Mouse (Mus musculus) induced T-regulatory cell, adult 2 months (primary cell): ENCODE measurements around the gene Ltb4r2.

ENCODE experiments used
- DNase-seq: peaks from one replicate; pipeline ENCODE4 v3.0.0-alpha.2; 2012; ENCODE audit warnings: low read depth

The Ltb4r2 gene

DNA sequence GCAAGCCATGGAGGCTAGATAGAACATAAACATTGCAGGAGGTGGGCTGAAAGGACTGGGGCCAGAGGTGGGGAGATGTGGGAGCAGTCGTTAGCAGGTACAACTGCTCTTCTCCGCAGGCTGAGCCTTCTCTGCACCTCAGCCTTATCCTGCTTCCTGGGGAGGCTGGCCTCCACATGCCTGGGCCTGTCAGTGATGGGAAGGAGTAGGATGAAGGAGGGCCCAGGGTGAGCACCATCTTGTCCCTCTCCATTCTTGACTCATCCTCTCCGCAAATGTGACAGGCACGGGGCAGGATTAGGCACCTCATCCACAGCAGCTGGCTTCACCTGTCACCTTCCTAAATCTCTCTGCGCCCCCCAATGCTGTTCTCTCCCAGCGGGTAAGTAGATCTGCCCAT is at the start of gene Ltb4r2:
Ltb4r2 (plus strand) TSS at position 266 of the 400 bp plus-strand sequence.
- no peak for DNase-seq

DNA sequence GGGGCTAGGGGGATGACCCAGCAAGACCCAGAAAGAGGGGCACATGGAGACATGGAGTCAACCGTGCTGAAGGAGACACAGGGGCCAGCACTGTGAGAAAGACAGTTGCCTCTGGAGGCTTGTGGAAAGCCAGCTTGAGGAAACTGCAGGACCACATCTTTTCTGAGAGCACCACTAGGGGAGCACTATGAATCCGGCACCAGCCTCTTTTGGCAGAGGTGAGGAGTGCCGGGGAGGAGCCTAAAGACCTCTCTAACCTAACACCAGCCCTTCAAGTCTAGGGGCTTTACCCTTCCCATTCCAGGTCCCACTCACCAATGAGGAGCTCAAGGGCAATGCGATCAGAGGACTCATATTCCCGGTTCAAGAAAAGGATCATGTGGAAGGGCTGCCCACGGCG is 49.4 kb upstream of the Ltb4r2 start:
- no peak for DNase-seq

DNA sequence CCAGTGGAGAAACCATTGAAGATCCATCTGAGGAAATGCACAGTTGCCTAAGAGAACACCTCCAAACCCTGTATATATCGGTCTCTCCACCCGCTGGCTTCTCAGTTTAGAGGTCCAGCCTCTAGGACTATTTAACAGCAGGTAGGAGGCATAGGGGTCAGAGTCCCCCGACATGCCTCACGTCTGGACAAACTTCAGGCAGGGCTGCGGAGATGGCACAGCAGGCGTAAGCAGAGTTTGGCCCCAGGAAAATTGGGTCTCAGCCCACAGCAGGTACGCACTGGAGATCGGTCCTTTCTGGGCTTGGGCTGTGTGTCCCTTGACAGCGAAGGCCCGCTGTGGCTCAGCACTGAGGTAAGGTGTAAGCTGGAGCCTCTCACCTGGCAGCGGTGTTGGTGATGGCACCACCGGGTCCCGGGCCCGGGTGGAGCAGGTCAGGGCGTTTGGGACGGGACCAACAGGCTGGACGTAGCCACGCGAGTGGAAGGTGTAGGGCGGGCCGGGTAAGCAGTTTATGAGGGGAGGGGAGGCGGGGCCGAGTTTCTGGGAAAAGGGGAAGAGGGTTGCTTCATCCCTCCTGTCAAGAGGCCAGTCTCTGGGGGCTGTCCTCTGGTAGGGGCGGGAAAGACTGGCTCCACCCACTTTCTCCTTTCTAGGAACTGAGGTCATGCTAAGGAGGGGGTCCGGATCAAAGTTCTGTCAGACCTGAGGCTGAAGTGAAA is 48.1 kb upstream of the Ltb4r2 start:
- DNase-seq: peak; percentile 22

DNA sequence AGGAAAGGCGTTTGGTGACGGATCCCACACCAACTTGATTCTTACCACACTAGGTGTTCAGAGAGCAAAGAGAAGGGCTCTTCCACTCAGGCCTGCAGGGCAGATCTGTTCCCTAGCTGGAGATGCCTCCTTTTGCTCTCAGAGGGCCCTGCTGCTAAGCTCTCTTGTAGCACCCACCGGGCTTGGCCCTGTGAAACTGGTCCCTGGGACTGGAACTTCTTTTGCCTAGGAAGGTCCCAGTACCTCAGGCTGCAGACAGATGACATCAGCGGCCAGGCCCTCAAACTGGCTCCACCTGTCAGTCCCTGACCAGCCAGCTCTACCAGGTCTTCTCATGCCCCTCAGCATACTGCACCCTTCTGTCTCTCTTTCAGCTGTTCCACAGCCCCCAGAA is 47.5 kb upstream of the Ltb4r2 start, which contains the start of gene Tgm1:
Tgm1 (minus strand) TSS at position 198 of the 394 bp plus-strand sequence.
- no peak for DNase-seq

DNA sequence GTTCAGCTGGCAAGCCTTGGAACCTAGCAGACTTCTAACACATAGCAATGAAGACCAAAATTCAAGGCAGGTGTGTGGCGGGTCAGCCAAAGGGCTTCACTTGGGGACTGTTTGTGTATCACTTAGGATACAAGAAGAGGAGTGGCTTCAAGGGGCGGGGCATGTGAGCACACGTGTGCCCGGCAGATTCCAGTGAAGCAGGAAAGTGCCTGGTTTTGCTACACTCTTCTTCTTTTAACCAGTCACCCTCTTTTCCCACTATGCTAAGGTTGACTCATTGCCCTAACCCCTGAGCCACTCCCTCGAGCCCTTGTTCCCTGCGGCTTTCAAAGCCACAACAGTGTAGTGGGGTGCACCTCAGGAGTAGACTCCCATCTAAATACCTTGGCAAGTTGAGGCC is 46.3 kb upstream of the Ltb4r2 start:
- peak; percentile 40 for DNase-seq

DNA sequence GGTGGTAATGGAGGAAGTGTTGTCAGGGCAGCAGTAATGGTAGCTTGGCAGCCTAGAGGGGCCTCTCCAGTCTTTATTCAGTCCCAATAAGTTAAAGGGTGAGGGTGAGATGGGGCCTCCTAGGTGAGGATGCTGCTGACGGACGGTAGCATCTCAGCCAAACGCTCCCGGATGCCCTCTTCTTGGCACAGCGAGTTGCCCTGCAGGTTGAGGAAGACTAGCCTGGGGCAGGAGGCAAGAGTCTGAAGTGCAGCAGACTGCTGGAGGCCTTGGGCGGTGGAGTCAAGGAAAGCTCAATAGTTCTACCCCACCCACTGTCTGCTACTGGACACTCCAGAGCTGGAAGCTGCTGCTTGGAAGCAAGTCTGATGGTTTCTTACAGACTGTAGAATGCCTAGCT is 45.0 kb upstream of the Ltb4r2 start:
- no peak for DNase-seq

DNA sequence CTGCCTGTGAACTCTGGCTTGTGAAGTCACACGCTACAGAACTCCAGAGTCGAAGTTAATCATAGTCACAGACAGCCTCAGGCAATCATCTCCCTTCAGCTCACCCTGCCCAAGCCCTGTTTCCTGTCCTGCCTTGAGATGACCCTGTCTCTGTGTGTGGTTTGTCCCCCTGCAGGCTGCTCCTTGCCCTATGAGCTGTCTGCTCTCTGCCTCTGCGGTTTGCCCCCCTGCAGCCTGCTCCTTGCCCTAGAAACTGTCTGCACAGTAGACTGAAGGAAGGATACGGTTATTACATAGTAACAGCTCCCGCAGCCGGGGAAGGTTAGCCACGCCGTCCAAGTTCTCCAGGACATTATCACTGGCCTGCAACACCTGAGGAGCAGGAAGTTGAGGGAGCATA is 44.3 kb upstream of the Ltb4r2 start:
- no peak for DNase-seq

DNA sequence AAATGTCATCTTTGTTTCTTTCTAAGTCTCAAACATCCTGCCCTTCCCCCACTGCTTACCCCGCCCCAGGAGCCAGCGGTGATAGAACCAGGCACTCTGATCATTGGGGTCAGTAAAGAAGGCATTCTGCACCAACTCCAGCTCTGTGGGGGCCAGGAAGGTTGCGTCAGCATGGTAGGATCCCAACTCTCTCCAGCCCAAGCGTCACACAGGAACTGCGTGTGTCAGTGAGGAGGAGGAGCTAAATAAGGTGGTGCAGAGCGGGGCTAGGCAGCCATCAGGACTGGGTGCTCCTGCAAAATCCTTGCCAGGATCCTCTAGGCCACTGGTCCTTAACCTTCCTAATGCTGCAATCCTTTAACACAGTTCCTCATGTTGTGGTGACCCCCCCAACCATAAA is 41.5 kb upstream of the Ltb4r2 start:
- DNase-seq: no peak

DNA sequence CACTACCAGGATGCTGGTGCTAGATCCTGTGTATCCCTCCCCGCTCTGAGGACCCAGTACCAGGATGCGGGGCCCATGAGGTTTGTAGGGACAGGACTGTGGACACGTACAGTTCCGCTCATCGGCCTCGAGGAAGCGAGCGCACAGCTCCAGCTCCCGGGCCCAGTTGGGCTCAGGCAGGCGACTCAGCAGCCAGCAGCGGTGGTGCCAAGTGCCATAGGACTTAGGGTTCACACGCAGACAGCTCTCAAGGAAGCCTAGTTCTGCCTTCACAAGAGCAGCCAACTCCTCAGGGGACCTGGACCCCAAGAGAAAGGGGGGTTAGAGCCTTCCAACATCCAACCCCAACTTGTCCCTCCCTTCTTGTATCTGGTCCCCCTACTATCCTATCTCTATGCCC is 40.6 kb upstream of the Ltb4r2 start:
- DNase-seq: no peak

DNA sequence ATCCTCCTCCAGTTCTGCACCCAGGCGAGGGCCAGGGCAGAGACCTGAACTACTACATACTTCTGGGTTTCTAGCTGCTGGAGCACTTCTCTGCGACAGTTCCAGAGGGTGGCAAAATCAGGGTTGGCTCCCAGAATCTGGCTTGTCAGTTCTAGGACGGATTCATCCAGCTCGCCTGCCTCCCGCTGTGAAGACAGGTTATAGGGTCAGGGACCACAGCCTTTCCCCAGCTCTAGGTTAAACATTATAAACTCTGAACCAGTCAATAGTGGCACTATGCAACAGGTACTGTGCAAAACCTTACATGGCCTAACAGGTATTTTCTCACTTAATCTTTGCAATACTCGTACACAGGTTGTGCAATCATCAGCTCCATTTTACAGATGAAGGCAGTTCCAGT is 40.2 kb upstream of the Ltb4r2 start:
- no peak for DNase-seq

DNA sequence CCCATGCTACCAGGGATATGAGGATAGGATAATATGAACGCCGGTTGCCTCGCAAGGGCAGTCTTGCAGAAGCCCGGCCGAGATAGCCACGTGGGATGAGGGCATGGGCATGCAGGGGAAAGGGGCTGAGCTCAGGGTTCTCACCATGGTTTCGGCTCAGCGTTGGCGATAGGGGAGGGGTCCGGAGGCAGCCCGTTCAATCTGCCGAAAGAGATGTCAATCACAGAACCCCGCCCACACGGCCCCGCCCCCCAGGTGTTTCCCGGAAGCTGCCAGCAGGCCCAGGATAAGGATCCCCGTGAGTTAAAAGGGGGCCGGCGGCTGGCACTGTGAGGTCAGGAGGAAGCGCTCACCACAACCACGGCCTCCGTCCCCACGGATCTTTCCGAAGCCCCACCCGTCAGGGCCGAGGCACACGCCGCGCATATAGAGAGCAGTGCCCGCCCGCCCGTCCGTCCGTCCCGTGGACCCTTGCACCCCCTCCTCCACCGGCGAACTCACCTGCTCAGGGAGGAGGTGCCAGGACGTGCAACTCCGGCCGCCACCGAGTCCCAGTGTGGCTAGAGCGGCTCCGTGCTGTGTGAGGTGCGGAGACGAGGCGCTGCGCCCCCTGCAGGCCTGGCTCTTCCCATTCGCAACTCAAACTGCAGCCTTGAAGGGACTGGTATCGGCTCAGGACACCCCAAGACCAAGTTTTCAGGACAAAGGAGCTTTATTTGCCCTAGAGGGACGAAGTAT is 39.4 kb upstream of the Ltb4r2 start, which contains the start of gene Rabggta:
Rabggta (minus strand) TSS at position 564 of the 738 bp plus-strand sequence.
- peak; percentile 97 for DNase-seq

DNA sequence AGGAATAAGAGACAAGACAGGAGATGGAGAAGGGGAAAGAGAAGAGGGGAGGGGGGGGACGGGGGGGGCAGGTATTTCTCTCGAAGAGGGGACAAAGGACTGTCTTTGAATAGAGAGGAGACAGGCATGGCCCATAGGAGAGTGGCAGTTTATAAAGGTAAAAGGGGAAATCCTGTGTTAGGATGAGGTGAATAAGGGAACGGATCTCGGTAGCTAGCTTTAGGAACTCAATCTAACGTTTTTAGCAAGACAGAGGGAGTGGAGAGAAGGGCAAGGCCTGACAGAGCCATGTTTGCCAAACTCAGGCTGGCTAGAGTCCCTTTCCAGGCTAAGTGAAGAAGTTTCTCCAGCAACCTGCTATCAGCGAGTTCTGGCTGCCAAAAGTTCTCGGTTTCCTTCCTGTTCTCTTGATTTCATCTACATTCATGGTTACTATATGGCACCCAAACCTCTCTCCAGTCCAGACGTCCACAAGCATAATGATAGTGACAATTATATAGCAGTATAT is 38.7 kb upstream of the Ltb4r2 start:
- no peak for DNase-seq

DNA sequence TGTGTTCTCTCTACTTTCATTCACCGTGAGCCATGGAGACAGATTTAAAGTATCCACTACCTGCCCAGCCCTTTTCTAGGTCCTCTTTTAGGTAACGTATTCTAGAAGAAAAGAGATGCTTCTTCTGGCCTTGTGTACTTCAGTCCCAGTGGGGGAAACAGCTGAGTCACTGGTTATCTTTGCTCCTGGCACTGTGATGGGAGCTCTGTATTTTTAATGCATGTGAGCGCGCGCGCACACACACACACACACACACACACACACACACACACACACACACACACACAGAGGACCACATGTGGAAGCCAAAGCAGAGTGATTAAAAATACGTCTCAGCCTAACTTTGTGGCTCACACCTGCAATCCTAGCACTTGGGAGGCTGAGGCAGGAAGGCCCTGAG is 37.8 kb upstream of the Ltb4r2 start:
- peak; percentile 36 for DNase-seq

DNA sequence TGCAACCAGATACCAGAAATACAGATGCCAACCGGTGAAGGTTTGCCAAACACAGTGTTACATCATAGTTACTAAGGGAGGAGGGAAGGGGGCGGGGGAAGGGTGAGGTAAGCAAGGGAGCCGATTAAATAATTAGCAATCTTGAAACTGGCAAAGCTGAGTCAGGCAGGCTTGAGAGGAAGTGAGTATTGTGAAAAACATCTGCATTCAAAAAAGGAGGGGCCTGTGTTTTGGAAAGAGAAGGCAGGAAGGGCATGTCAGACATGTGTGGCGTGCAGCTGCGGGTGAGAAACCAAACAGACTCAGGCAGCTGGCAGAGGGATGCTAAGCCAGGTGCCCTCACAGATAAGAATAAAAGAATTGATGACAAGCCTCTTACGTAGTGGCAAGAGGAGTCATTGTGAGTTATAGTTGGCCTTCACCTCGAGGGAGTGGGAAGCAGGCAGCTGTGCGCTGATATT is 36.8 kb upstream of the Ltb4r2 start:
- DNase-seq: peak; percentile 97

DNA sequence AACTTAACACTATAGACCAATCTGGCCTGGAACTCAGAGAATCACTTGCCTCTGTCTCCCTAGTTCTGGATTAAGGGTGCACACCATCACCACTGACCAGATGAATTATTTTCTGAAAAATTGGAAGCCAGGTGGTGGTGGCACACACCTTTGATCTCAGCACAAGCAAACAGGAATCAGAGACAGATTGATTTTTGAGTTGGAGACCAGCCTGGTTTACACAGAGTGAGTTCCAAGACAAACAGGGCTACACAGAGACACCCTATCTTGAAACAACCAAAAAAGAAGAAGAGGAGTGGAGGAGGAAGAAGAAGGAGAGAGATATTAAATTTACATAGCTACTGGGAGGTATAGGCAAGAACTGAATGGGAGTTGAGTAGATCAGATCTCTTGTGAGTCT is 35.0 kb upstream of the Ltb4r2 start:
- DNase-seq: no peak

DNA sequence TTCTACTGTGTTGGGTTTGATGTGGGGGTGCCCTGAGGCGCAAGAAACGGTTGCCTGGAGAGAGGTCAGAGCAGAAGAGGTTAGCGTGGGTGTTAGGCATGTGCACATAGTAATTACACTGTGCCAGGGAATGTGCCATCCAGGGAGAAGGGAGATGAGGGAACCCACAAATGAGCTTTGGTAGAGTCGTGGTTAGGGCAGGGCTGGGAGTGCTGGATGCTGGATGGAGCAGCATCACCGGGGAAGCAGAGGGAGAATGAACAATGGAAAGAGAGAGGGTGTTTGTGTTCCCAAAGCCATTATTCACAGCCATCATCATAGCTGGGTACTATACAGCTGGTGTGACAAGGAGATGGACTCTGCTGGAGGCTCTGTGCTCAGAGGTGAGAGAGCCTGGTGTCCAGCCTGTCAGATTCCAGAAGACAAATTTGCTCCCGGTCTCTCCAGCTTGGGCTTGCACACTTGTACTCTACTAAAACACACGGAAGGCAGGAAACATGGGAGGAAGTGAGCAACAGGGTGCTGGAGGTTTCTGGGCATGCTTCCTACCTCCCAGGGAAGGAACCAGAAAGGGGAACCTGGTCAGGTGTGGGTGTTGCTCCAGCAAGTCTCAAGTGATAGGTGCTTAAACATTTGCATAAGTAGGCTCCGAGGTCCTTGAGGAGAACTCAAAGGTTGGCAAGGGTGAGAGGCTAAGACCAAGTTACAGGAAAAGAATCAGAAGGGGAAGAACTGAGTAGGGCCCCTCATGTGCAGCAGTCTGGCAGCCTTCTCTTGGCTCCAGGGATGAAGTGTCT is 33.1 kb upstream of the Ltb4r2 start:
- DNase-seq: no peak

DNA sequence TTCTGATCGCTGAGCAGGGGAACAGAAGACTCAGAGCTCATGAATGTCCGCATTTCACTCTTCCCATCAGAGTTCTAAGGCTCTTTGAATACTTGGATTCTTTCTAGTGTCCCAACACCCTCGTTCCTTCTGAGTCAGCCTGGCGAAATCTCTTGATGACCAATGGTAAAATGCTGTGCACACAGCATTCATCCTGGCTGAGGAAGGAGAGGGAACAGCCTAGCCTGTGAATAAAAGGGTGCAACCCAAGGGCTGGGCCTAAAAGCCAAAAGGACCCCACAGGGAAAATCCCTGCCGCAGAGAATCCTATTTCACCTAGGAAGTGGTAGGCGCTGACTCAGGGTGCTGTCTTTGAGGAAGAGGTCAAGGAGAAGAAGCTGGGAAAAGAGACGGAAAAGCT is 31.1 kb upstream of the Ltb4r2 start:
- DNase-seq: no peak

DNA sequence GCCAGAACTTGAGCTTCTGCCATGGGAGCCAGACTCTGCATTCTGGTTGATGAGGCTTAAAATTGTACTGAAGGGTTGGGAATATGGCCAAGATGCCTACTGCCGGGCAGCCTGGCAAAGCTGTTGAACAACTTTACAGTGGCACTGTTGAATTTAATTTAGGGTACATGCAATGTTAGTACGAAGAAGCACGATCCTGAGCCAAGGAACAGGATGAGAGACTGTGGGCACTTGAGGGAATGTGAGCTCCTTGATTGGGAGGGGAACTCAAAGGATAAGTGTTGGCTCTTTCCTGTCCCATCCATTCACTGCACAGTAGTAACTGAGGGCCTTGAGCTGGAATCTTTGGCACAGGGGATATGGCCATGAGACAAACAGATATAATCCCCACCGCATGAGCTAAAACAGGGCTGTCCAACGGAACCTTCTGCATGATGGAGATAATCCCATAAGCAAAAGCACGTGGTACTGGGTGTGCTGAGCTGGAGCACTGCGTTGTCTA is 30.6 kb upstream of the Ltb4r2 start:
- no peak for DNase-seq

DNA sequence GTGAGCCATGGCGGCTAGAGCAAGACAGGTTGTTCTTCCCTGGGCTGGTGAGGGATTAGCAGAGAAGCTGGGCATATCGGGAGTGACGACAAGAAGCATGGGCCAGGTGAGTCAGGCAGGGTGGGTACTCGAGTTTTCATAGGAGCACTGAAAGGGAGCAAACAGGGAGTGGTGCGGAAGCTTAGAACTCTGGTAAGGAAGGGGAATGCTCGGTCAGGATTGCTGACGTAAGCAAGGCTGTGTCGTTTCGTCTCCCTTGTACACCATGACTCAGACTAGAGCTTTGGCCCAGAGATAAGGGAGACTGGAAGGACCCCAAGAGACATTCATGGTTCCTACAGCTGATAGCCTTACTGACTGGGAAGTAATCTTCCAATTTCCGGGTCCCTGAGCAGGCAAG is 27.3 kb upstream of the Ltb4r2 start:
- DNase-seq: no peak

DNA sequence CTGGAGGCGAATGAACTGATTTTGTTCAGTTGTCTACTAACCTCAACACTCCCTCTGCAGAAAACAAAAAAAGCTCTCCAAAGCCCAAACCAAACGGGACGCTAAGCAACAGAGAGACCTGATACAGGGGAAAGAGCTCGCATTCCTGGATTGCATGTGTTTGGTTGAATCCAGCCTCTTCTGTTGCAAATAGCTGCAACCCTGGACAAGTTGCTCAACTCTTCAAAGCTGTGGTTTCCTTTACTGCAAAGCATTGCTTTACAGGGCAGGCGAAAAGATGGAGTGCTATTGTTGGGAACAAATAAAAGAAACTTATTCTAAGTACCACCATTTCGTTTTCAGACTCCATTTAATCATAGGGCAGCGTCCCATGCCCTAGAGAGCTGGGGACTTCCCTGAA is 26.4 kb upstream of the Ltb4r2 start:
- DNase-seq: no peak

DNA sequence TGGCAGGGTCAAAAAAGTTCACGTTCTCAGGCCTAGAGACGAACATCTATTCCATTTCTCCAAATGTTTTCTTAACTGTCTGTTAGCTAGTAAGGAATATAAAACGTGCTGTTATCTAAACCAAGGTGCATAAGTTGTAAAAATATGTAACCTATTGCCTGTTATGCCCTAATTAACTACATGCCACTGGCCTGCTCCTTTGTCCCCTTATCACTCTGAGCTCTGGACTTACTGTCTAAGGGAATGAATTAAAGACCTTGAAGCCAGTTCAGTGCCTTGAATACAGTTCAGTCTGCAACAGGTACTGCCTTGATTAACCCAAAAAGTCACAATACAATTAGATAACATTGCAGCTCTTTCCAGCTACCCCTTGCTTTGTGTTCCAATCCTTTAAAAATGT is 25.9 kb upstream of the Ltb4r2 start:
- no peak for DNase-seq

DNA sequence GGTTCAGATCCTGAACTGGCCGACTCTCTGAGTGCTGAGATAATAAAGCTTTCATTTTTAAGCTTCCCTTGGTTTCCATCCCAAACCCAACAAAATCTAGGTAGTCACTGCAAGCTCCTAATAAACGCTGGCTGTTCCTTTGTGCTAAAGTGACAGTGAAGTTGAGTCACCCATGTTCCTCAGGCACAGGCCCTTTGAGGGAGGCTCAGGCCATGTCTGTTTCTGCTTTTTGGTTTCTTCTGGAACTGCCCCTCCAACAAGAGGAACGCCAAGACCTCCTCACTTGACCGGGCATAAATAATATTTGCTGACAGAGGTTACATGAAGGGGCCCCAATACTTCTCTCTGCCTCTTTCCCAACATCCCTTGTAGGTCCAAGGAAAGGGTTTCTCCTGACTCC is 25.5 kb upstream of the Ltb4r2 start:
- DNase-seq: no peak
